Mouse (Mus musculus) spleen, adult 2 months (tissue): ENCODE data around the gene Sema3a.

Experiments used
- CTCF ChIP-seq: fragments of 200-500 bp; IDR thresholded peaks from 2 replicates; pipeline ENCODE4 v1.5.1; 2011; ENCODE audit warnings: mild to moderate bottlenecking, inconsistent platforms; ENCODE audit not compliant: insufficient read depth, insufficient read length, insufficient replicate concordance; ENCODE audit errors: extremely low read depth
- POLR2A ChIP-seq: fragments of 200-500 bp; IDR thresholded peaks from 2 replicates; pipeline ENCODE4 v1.6.1; 2011; ENCODE audit warnings: low read depth, low read length, inconsistent platforms

DNA sequence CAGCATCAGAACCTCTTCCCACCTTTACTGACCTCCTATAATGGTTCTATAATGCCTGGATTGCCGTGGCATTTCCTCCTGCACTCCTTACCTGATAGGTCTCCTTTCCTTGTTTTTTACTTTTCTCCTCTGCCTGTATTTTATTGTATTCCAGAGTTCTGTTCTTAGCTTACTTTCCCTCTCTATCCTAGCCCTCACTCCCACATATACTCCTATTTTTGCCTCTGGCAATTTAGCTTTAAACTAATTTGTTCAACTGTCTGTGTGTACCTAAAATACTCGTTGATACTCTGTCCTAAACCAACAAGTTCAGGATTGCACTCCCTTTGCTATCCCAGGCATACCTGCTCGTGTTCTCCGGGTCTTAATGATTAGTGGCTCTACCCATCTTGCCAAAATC lies 258.8 kb downstream of the Sema3a start:
- TF ChIP-seq POLR2A = no peak
- no peak for TF ChIP-seq CTCF
